Mouse (Mus musculus) heart, embryonic 15.5 days (tissue): Measurements from ENCODE around the gene Spic. TPM values are rescaled to one million over a fixed set of nuclear protein-coding genes. Genes with fewer than 3 reads are reported as not detected.

ENCODE experiments used
- ATAC-seq: fragments of 200-750 bp; cut with Nextera tagmentation; replicated peaks from 2 replicates; pipeline ENCODE4 v1.8.0; 2017; ENCODE audit warnings: low read depth, moderate TSS enrichment; ENCODE audit not compliant: insufficient number of reproducible peaks, insufficient read depth, low FRiP score
- H3K27ac ChIP-seq: fragments of 300-500 bp; sonication (generic); 2 replicates; pipeline ENCODE4 v1.5.1; 2015; ENCODE audit warnings: mild to moderate bottlenecking, inconsistent platforms
- H3K27me3 ChIP-seq: fragments of 300-500 bp; sonication (generic); 2 replicates; pipeline ENCODE4 v1.6.1; 2015; ENCODE audit warnings: inconsistent platforms
- H3K36me3 ChIP-seq: fragments of 300-500 bp; sonication (generic); 2 replicates; pipeline ENCODE4 v1.6.1; 2015; ENCODE audit warnings: mild to moderate bottlenecking, inconsistent platforms
- H3K4me1 ChIP-seq: fragments of 300-500 bp; sonication (generic); replicated peaks from 2 replicates; pipeline ENCODE4 v1.6.1; 2015; ENCODE audit warnings: inconsistent platforms
- H3K4me2 ChIP-seq: fragments of 300-500 bp; sonication (generic); 2 replicates; pipeline ENCODE4 v1.6.1; 2015; ENCODE audit warnings: inconsistent platforms, mild to moderate bottlenecking, moderate library complexity
- H3K4me3 ChIP-seq: fragments of 300-500 bp; sonication (generic); 2 replicates; pipeline ENCODE4 v1.5.1; 2015; ENCODE audit warnings: mild to moderate bottlenecking, inconsistent platforms
- H3K9ac ChIP-seq: fragments of 300-500 bp; sonication (generic); 2 replicates; pipeline ENCODE4 v1.6.1; 2015; ENCODE audit warnings: mild to moderate bottlenecking, inconsistent platforms
- H3K9me3 ChIP-seq: fragments of 300-500 bp; sonication (generic); replicated peaks from 2 replicates; pipeline ENCODE4 v1.6.1; 2016; ENCODE audit warnings: inconsistent platforms
- WGBS: fragments of 180-500 bp; shearing (Covaris S2); methylation state at CpG from one replicate; pipeline ENCODE4 v1.1.7; 2015; ENCODE audit warnings: mixed read lengths; 5-methylcytosine and 5-hydroxymethylcytosine counted together
- polyA plus RNA-seq: library from polyadenylated mRNA; unstranded; fragments of >200 nt; fragmentation: Nextera tagmentation; extraction: Ambion mirVana; gene quantifications from 2 replicates; pipeline ENCODE4 v1.2.1, GENCODE M21; 2015

Spic gene
- polyA plus RNA-seq = 0.40 and 0.79 TPM in 2 replicates

DNA sequence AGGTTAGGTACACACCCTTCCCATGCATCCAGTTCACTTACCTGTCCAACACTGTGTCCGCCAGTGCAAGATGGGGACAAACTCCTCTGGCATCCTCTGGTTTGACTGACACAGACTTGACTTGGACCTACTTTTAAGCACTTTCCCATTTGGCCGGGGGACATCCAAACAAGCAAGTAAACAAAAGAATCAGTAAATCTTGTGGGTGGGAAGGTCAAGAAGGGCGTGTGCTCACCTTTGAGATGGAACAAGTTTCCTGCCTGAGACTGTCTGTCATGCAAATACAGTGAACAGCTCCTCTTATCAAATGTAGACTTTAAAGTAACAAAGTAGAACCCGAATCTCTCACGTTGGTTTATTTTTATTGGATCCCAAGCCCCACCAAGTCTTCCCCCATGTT, at the start of gene Spic:
Gene Spic (minus strand): TSS at position 91 of the 400 bp plus-strand sequence.
- no peaks in the 10 kb centered on the region for H3K36me3 ChIP-seq
- 69% methylated on average over 5 of the region's 5 CpGs for WGBS
- H3K4me2 ChIP-seq = no peak within 1 kb of the TSS
- no peak within 1 kb of the TSS for H3K4me3 ChIP-seq
- no peaks in the 10 kb centered on the region for H3K4me1 ChIP-seq
- H3K9me3 ChIP-seq = no peaks in the 10 kb centered on the region
- H3K27ac ChIP-seq = no peak within 1 kb of the TSS
- no peak for ATAC-seq
- no peaks in the 10 kb centered on the region for H3K27me3 ChIP-seq
- no peak within 1 kb of the TSS for H3K9ac ChIP-seq

DNA sequence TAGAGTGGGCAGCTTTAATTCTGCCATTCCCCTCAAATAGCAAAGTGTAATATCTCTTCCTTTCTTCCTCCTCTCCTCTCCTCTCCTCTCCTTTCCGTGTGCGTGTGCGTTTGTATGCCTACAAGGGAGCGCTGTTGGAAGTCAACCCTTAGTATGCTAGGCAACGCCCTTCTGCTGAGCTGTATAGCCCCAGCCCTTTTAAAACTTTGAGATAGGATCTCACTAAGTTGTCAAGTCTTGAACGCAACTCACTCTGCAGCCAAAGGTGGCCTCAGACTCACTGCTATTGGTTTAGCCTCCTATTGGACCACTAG, 47.5 kb upstream of the Spic start:
- peak overlapping the region; percentile 93 for H3K4me2 ChIP-seq
- no peak for ATAC-seq
- no peaks in the 10 kb centered on the region for H3K9me3 ChIP-seq
- H3K4me1 ChIP-seq = peaks cover 12% of the 10 kb centered on the region
- H3K9ac ChIP-seq = peak overlapping the region; percentile 98
- H3K27ac ChIP-seq = no peak overlapping the region
- H3K4me3 ChIP-seq = peak overlapping the region; percentile 99
- WGBS = 4% methylated on average over 6 of the region's 6 CpGs
- peaks cover 6% of the 10 kb centered on the region for H3K27me3 ChIP-seq
- peaks cover 13% of the 10 kb centered on the region for H3K36me3 ChIP-seq

DNA sequence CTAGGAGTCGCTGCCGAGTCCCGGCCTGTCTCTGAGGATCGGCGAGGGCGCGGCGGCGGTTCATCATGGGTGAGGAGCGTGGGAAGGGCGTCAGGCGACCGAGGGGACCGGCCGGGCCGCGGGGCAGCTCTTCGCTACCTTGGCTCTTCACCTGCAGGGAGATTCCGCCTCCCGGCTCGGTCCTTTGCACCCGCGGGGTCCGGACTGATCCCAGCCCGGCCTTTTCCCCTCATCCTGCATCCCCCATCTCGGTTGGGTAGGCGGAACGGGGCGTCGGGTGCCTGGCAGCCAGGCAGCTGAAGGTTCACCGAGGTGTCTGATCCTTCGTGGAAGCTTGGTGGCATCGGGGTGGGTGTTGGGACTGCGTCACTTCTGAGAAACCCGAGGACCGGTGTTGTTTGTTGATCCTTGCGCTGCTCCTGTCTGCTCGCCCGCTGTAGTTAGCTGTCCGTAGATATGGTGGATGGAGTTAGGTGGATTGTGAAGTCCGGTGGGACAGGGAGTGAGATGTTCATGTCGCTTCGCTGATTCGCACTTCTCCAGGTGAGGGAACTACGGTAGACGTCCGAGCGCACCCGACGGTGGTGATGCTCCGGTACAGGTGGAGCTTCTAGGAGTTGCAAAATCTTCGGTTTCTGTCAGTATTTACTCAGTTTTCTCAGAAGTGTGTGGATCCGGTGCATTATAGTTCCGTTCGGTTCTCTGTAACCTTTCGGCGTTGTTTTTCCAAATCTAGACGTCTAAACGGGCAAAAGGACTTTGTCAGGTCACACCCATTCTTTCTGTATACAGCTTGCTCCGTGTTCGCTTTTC, 46.9 kb upstream of the Spic start:
- Histone ChIP-seq H3K4me3 (peak overlapping the region; percentile 99), H3K36me3 (peaks cover 8% of the 10 kb centered on the region), H3K9me3 (no peaks in the 10 kb centered on the region), H3K27me3 (peaks cover 6% of the 10 kb centered on the region), H3K4me1 (peaks cover 12% of the 10 kb centered on the region), H3K4me2 (peak overlapping the region; percentile 93), H3K27ac (peak overlapping the region; percentile 86), H3K9ac (peak overlapping the region; percentile 98)
- 1% methylated on average over 61 of the region's 61 CpGs for WGBS
- ATAC-seq = peak; percentile 30

GRCm38 (mm10) chr10:88730571-88731495, 46.0 kb upstream of the Spic start, which contains the start of gene Arl1:
Arl1 (plus strand) TSS chr10:88730858.
- H3K27ac ChIP-seq = peak within 1 kb of the TSS; percentile 86
- peaks cover 6% of the 10 kb centered on the region for H3K27me3 ChIP-seq
- H3K9me3 ChIP-seq = no peaks in the 10 kb centered on the region
- no peaks in the 10 kb centered on the region for H3K36me3 ChIP-seq
- H3K4me2 ChIP-seq = peak within 1 kb of the TSS; percentile 93
- ATAC-seq = peak; percentile 96
- peak within 1 kb of the TSS; percentile 99 for H3K4me3 ChIP-seq
- H3K9ac ChIP-seq = peak within 1 kb of the TSS; percentile 98
- WGBS = 1% methylated on average over 65 of the region's 65 CpGs
- peaks cover 12% of the 10 kb centered on the region for H3K4me1 ChIP-seq

DNA sequence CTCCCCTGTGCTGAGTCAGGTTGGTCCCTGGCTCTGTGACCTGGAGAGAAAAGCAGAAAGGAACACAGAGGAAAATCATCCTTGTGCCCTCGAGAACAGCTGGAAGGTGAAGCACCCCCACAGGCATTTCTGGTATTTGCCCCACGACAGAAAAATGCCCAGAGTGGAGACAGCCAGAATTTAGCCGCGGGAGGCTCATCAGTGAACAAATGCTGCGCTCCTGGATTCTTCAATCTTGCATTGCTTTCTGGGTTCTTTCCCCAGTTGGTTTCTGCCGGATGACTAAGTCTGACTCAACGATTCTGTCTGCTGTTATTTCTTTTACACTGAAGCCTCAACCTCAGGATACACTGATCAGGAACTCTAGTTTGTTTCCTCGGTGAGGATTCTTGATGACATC, 43.4 kb upstream of the Spic start:
- no peak for ATAC-seq
- H3K4me2 ChIP-seq = no peak overlapping the region
- no peak overlapping the region for H3K27ac ChIP-seq
- peaks cover 6% of the 10 kb centered on the region for H3K27me3 ChIP-seq
- H3K9me3 ChIP-seq = no peaks in the 10 kb centered on the region
- H3K4me1 ChIP-seq = peaks cover 12% of the 10 kb centered on the region
- H3K9ac ChIP-seq = no peak overlapping the region
- WGBS = 61% methylated on average over 8 of the region's 8 CpGs
- no peaks in the 10 kb centered on the region for H3K36me3 ChIP-seq
- no peak overlapping the region for H3K4me3 ChIP-seq

GRCm38 (mm10) chr10:88727128-88727527, 42.3 kb upstream of the Spic start:
- Histone ChIP-seq H3K36me3 (no peaks in the 10 kb centered on the region), H3K27me3 (peaks cover 6% of the 10 kb centered on the region), H3K9ac (no peak overlapping the region), H3K4me1 (peaks cover 5% of the 10 kb centered on the region; the same call in 1 of the 2 replicates), H3K27ac (no peak overlapping the region), H3K9me3 (no peaks in the 10 kb centered on the region), H3K4me3 (no peak overlapping the region), H3K4me2 (no peak overlapping the region)
- ATAC-seq = no peak
- WGBS = 44% methylated on average over 1 of the region's 1 CpGs

- H3K4me1 ChIP-seq = peaks cover 2% of the 10 kb centered on the region; the same call in 1 of the 2 replicates
- no peak for ATAC-seq
- H3K27ac ChIP-seq = no peak overlapping the region
- no peaks in the 10 kb centered on the region for H3K9me3 ChIP-seq
- H3K4me3 ChIP-seq = no peak overlapping the region
- peaks cover 6% of the 10 kb centered on the region for H3K27me3 ChIP-seq
- no peak overlapping the region for H3K9ac ChIP-seq
- 32% methylated on average over 2 of the region's 2 CpGs for WGBS
- no peak overlapping the region for H3K4me2 ChIP-seq
- no peaks in the 10 kb centered on the region for H3K36me3 ChIP-seq
Measured at GRCm38 (mm10) chr10:88725343-88725742, 40.5 kb upstream of the Spic start.

DNA sequence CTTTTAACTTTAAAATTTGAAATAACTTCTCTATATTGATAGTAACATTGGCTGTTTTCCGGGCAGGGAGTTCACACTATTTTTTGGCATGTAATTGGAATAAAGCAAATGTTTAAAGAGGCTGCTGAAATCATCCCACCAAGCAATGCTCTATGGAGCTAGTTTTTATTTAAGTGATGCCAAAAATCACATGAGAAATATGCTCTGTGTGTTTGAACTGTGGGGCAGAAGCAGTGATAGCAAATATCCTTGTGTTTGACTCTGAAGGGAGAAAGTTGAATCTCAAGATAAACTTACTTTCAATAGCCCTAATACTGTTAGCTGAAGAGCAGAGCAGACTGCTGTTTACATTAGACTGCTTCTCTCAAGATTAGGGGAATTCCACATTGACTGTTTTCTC, 34.8 kb upstream of the Spic start:
- no peaks in the 10 kb centered on the region for H3K27me3 ChIP-seq
- no peak overlapping the region for H3K4me2 ChIP-seq
- no peak overlapping the region for H3K27ac ChIP-seq
- no peaks in the 10 kb centered on the region for H3K9me3 ChIP-seq
- H3K9ac ChIP-seq = no peak overlapping the region
- 58% methylated on average over 1 of the region's 1 CpGs for WGBS
- H3K4me1 ChIP-seq = no peaks in the 10 kb centered on the region
- ATAC-seq = no peak
- no peaks in the 10 kb centered on the region for H3K36me3 ChIP-seq
- no peak overlapping the region for H3K4me3 ChIP-seq

- no peak for ATAC-seq
- Histone ChIP-seq H3K4me1 (no peaks in the 10 kb centered on the region), H3K4me3 (no peak overlapping the region), H3K9me3 (no peaks in the 10 kb centered on the region), H3K27ac (no peak overlapping the region), H3K4me2 (no peak overlapping the region), H3K36me3 (no peaks in the 10 kb centered on the region), H3K9ac (no peak overlapping the region), H3K27me3 (no peaks in the 10 kb centered on the region)
- 45% methylated on average over 2 of the region's 2 CpGs for WGBS
Measured at GRCm38 (mm10) chr10:88717756-88718025, 32.9 kb upstream of the Spic start.

DNA sequence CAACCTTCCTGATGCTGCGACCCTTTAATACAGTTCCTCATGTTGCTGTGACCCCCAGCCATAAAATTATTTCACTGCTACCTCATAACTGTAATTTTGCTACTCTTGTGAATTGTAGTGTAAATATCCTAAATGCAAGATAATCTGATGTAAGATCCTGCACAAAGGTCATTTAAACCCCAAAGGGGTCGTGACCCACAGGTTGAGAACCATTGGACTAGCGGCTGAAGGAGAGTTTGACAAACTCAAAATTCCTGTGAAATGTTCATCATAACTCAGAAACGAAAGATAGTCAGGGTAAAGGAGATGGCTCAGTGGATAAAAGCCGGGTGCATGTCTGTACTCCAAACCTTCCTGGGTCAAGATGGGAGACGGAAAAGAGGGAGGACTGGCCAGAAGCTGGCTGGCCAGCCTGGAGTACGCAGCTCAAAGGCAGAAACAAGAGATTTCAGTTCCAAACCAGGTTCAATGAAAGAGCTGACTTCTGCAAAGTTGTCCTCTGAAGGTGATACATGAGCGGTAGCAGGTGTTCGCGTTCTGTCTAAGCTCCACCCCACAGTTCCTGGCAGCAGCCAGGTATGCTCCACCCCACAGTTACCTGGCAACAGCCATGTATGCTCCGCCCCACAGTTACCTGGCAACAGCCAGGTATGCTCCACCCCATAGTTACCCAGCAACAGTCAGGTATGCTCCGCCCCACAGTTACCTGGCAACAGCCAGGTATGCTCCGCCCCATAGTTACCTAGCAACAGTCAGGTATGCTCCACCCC, 32.4 kb upstream of the Spic start:
- Histone ChIP-seq H3K9me3 (no peaks in the 10 kb centered on the region), H3K36me3 (no peaks in the 10 kb centered on the region), H3K9ac (no peak overlapping the region), H3K27ac (no peak overlapping the region), H3K27me3 (no peaks in the 10 kb centered on the region), H3K4me3 (no peak overlapping the region), H3K4me1 (no peaks in the 10 kb centered on the region), H3K4me2 (no peak overlapping the region)
- ATAC-seq = no peak
- WGBS = 52% methylated on average over 13 of the region's 13 CpGs

DNA sequence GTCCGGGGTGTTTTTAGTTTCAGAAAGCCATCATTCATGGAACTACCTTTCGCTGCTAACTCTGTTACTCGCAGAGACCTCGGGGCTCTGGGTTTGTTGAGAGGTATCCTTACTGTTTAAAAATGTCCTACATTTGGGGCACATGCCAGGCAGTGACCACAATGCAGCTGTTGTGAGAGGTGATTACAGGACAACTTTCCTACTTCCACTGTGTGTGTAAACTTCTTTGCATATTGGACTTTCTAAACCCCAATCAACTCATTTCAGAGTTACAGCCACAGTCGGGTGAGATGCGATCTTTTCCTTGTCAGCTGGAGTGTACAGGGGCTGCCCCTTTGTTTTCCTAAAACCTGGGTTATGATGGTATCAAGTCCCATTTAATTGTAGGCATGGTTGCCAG, 30.8 kb upstream of the Spic start:
- WGBS = 81% methylated on average over 6 of the region's 6 CpGs
- Histone ChIP-seq H3K4me1 (no peaks in the 10 kb centered on the region), H3K9ac (no peak overlapping the region), H3K4me3 (no peak overlapping the region), H3K4me2 (no peak overlapping the region), H3K27ac (no peak overlapping the region), H3K36me3 (no peaks in the 10 kb centered on the region), H3K9me3 (no peaks in the 10 kb centered on the region; the same call in 1 of the 2 replicates), H3K27me3 (no peaks in the 10 kb centered on the region)
- no peak for ATAC-seq
